Mouse (Mus musculus) bone marrow macrophage, adult 2 months (primary cell): ENCODE data around the gene Ube4a.

Experiments
- CTCF ChIP-seq: IDR thresholded peaks from 2 replicates; pipeline ENCODE4 v1.5.1; 2012; ENCODE audit warnings: low read depth, mild to moderate bottlenecking, low read length, moderate library complexity
- POLR2A ChIP-seq: IDR thresholded peaks from 2 replicates; pipeline ENCODE4 v1.6.1; 2012; ENCODE audit warnings: mild to moderate bottlenecking, low read depth, low read length, borderline replicate concordance

GRCm38 (mm10) chr9:44920374-44921122, 44.9 kb downstream of the Ube4a start, which contains the start of gene Atp5l:
- no peak for TF ChIP-seq POLR2A
- no peak for TF ChIP-seq CTCF
